Mouse (Mus musculus): ENCODE data around the gene Cep170b. TPM values are rescaled to one million over a fixed set of nuclear protein-coding genes. Genes with fewer than 3 reads are reported as not detected.

Gene Cep170b
- polyA plus RNA-seq, 1 experiment from 2014 or later = 36.0 TPM

GRCm38 (mm10) chr12:112763176-112763575 is 42.9 kb downstream of the Cep170b start:
- Histone ChIP-seq H3K27me3 (ENCODE audit: control insufficient read depth, insufficient read depth, low read depth, low read length) (no peaks in the 10 kb centered on the region), H3K9ac (ENCODE audit: low read depth, low read length) (no peak overlapping the region), H3K9me3 (replicated peaks; ENCODE audit: control insufficient read depth, low read length, poor library complexity, severe bottlenecking) (no peaks in the 10 kb centered on the region), H3K4me3 (ENCODE audit: low read depth, low read length) (no peak overlapping the region), H3K27ac (ENCODE audit: low read length) (no peak overlapping the region), H3K36me3 (ENCODE audit: control insufficient read depth, insufficient read depth, low read length) (no peaks in the 10 kb centered on the region), H3K4me2 (ENCODE audit: low read length) (no peak overlapping the region), H3K4me1 (ENCODE audit: control insufficient read depth, insufficient read depth, low read length) (no peaks in the 10 kb centered on the region)
- no peak for ATAC-seq
- 82% methylated on average over 4 of the region's 4 CpGs for WGBS

GRCm38 (mm10) chr12:112764141-112764540 is 43.9 kb downstream of the Cep170b start:
- Histone ChIP-seq H3K27me3 (ENCODE audit: control insufficient read depth, insufficient read depth, low read depth, low read length) (no peaks in the 10 kb centered on the region), H3K36me3 (ENCODE audit: control insufficient read depth, insufficient read depth, low read length) (no peaks in the 10 kb centered on the region), H3K9me3 (replicated peaks; ENCODE audit: control insufficient read depth, low read length, poor library complexity, severe bottlenecking) (no peaks in the 10 kb centered on the region), H3K27ac (ENCODE audit: low read length) (no peak overlapping the region), H3K4me1 (ENCODE audit: control insufficient read depth, insufficient read depth, low read length) (no peaks in the 10 kb centered on the region), H3K4me2 (ENCODE audit: low read length) (no peak overlapping the region), H3K4me3 (ENCODE audit: low read depth, low read length) (no peak overlapping the region), H3K9ac (ENCODE audit: low read depth, low read length) (no peak overlapping the region)
- WGBS = 85% methylated on average over 5 of the region's 5 CpGs
- no peak for ATAC-seq

GRCm38 (mm10) chr12:112764991-112765390 is 44.7 kb downstream of the Cep170b start:
- Histone ChIP-seq H3K27me3 (ENCODE audit: control insufficient read depth, insufficient read depth, low read depth, low read length) (no peaks in the 10 kb centered on the region), H3K27ac (ENCODE audit: low read length) (no peak overlapping the region), H3K36me3 (ENCODE audit: control insufficient read depth, insufficient read depth, low read length) (no peaks in the 10 kb centered on the region), H3K4me3 (ENCODE audit: low read depth, low read length) (no peak overlapping the region), H3K4me2 (ENCODE audit: low read length) (no peak overlapping the region), H3K9me3 (replicated peaks; ENCODE audit: control insufficient read depth, low read length, poor library complexity, severe bottlenecking) (no peaks in the 10 kb centered on the region), H3K9ac (ENCODE audit: low read depth, low read length) (no peak overlapping the region), H3K4me1 (ENCODE audit: control insufficient read depth, insufficient read depth, low read length) (no peaks in the 10 kb centered on the region)
- WGBS = 89% methylated on average over 7 of the region's 7 CpGs
- no peak for ATAC-seq

GRCm38 (mm10) chr12:112766586-112766985 is 46.3 kb downstream of the Cep170b start:
- Histone ChIP-seq H3K27me3 (ENCODE audit: control insufficient read depth, insufficient read depth, low read depth, low read length) (no peaks in the 10 kb centered on the region), H3K4me1 (ENCODE audit: control insufficient read depth, insufficient read depth, low read length) (no peaks in the 10 kb centered on the region), H3K9ac (ENCODE audit: low read depth, low read length) (no peak overlapping the region), H3K36me3 (ENCODE audit: control insufficient read depth, insufficient read depth, low read length) (no peaks in the 10 kb centered on the region), H3K4me3 (ENCODE audit: low read depth, low read length) (no peak overlapping the region), H3K4me2 (ENCODE audit: low read length) (no peak overlapping the region), H3K9me3 (replicated peaks; ENCODE audit: control insufficient read depth, low read length, poor library complexity, severe bottlenecking) (no peaks in the 10 kb centered on the region), H3K27ac (ENCODE audit: low read length) (no peak overlapping the region)
- WGBS = 90% methylated on average over 7 of the region's 7 CpGs
- no peak for ATAC-seq

- no peak for ATAC-seq
- Histone ChIP-seq H3K36me3 (ENCODE audit: control insufficient read depth, insufficient read depth, low read length) (no peaks in the 10 kb centered on the region), H3K27ac (ENCODE audit: low read length) (no peak overlapping the region), H3K9ac (ENCODE audit: low read depth, low read length) (no peak overlapping the region), H3K9me3 (replicated peaks; ENCODE audit: control insufficient read depth, low read length, poor library complexity, severe bottlenecking) (no peaks in the 10 kb centered on the region), H3K27me3 (ENCODE audit: control insufficient read depth, insufficient read depth, low read depth, low read length) (no peaks in the 10 kb centered on the region), H3K4me1 (ENCODE audit: control insufficient read depth, insufficient read depth, low read length) (no peaks in the 10 kb centered on the region), H3K4me2 (ENCODE audit: low read length) (no peak overlapping the region), H3K4me3 (ENCODE audit: low read depth, low read length) (no peak overlapping the region)
- 90% methylated on average over 16 of the region's 16 CpGs for WGBS
Observed at GRCm38 (mm10) chr12:112767036-112767890, 47.0 kb downstream of the Cep170b start.

- H3K4me2 ChIP-seq (ENCODE audit: low read length) = no peak overlapping the region
- no peak overlapping the region for H3K4me3 ChIP-seq (ENCODE audit: low read depth, low read length)
- no peak overlapping the region for H3K27ac ChIP-seq (ENCODE audit: low read length)
- no peaks in the 10 kb centered on the region for H3K9me3 ChIP-seq (replicated peaks; ENCODE audit: control insufficient read depth, low read length, poor library complexity, severe bottlenecking)
- 90% methylated on average over 8 of the region's 8 CpGs for WGBS
- no peak overlapping the region for H3K9ac ChIP-seq (ENCODE audit: low read depth, low read length)
- no peaks in the 10 kb centered on the region for H3K36me3 ChIP-seq (ENCODE audit: control insufficient read depth, insufficient read depth, low read length)
- no peaks in the 10 kb centered on the region for H3K27me3 ChIP-seq (ENCODE audit: control insufficient read depth, insufficient read depth, low read depth, low read length)
- H3K4me1 ChIP-seq (ENCODE audit: control insufficient read depth, insufficient read depth, low read length) = no peaks in the 10 kb centered on the region
- ATAC-seq = no peak
Observed at GRCm38 (mm10) chr12:112768166-112768565, 47.9 kb downstream of the Cep170b start.

GRCm38 (mm10) chr12:112769031-112769430 is 48.8 kb downstream of the Cep170b start:
- no peak overlapping the region for H3K27ac ChIP-seq (ENCODE audit: low read length)
- no peak overlapping the region for H3K4me2 ChIP-seq (ENCODE audit: low read length)
- ATAC-seq = no peak
- H3K4me1 ChIP-seq (ENCODE audit: control insufficient read depth, insufficient read depth, low read length) = no peaks in the 10 kb centered on the region
- no peak overlapping the region for H3K4me3 ChIP-seq (ENCODE audit: low read depth, low read length)
- no peaks in the 10 kb centered on the region for H3K27me3 ChIP-seq (ENCODE audit: control insufficient read depth, insufficient read depth, low read depth, low read length)
- 87% methylated on average over 6 of the region's 6 CpGs for WGBS
- no peaks in the 10 kb centered on the region for H3K9me3 ChIP-seq (replicated peaks; ENCODE audit: control insufficient read depth, low read length, poor library complexity, severe bottlenecking)
- H3K9ac ChIP-seq (ENCODE audit: low read depth, low read length) = no peak overlapping the region
- H3K36me3 ChIP-seq (ENCODE audit: control insufficient read depth, insufficient read depth, low read length) = no peaks in the 10 kb centered on the region

- Histone ChIP-seq H3K4me2 (ENCODE audit: low read length) (no peak overlapping the region), H3K4me3 (ENCODE audit: low read depth, low read length) (no peak overlapping the region), H3K9me3 (replicated peaks; ENCODE audit: control insufficient read depth, low read length, poor library complexity, severe bottlenecking) (no peaks in the 10 kb centered on the region), H3K9ac (ENCODE audit: low read depth, low read length) (no peak overlapping the region), H3K4me1 (ENCODE audit: control insufficient read depth, insufficient read depth, low read length) (no peaks in the 10 kb centered on the region), H3K36me3 (ENCODE audit: control insufficient read depth, insufficient read depth, low read length) (no peaks in the 10 kb centered on the region), H3K27me3 (ENCODE audit: control insufficient read depth, insufficient read depth, low read depth, low read length) (no peaks in the 10 kb centered on the region), H3K27ac (ENCODE audit: low read length) (no peak overlapping the region)
- ATAC-seq = no peak
- 82% methylated on average over 2 of the region's 2 CpGs for WGBS
Observed at GRCm38 (mm10) chr12:112769751-112770150, 49.5 kb downstream of the Cep170b start.

- Histone ChIP-seq H3K36me3 (ENCODE audit: control insufficient read depth, insufficient read depth, low read length) (no peaks in the 10 kb centered on the region; the same call in 1 of the 2 replicates), H3K4me1 (ENCODE audit: control insufficient read depth, insufficient read depth, low read length) (no peaks in the 10 kb centered on the region), H3K4me3 (ENCODE audit: low read depth, low read length) (no peak overlapping the region), H3K9me3 (replicated peaks; ENCODE audit: control insufficient read depth, low read length, poor library complexity, severe bottlenecking) (0 out of 2 replicates have a peak, but pooled peaks cover 4% of the 10 kb centered on the region), H3K27ac (ENCODE audit: low read length) (no peak overlapping the region), H3K27me3 (ENCODE audit: control insufficient read depth, insufficient read depth, low read depth, low read length) (no peaks in the 10 kb centered on the region), H3K4me2 (ENCODE audit: low read length) (no peak overlapping the region), H3K9ac (ENCODE audit: low read depth, low read length) (no peak overlapping the region)
- no peak for ATAC-seq
- 70% methylated on average over 4 of the region's 4 CpGs for WGBS
Observed at GRCm38 (mm10) chr12:112770396-112770795, 50.1 kb downstream of the Cep170b start.

Data from midbrain, embryonic 16.5 days (tissue).